Mouse (Mus musculus) WW6 (cell line): ENCODE results near the gene Bcar3.

Experiments
- DNase-seq: peaks from one replicate; pipeline ENCODE4 v3.0.0-alpha.2; 2013; ENCODE audit warnings: low read depth, low spot score

Bcar3 gene

GRCm38 (mm10) chr3:122380776-122381175 is 86.8 kb downstream of the Bcar3 start:
- no peak for DNase-seq

- no peak for DNase-seq
Observed at GRCm38 (mm10) chr3:122381591-122381990, 87.7 kb downstream of the Bcar3 start.

GRCm38 (mm10) chr3:122386444-122386843 is 92.5 kb downstream of the Bcar3 start:
- DNase-seq = no peak

- DNase-seq = no peak
Observed at GRCm38 (mm10) chr3:122387771-122388170, 93.8 kb downstream of the Bcar3 start.

GRCm38 (mm10) chr3:122389972-122390371 is 96.0 kb downstream of the Bcar3 start:
- DNase-seq = no peak

GRCm38 (mm10) chr3:122391098-122391497 is 97.2 kb downstream of the Bcar3 start:
- no peak for DNase-seq

GRCm38 (mm10) chr3:122391816-122392215 is 97.9 kb downstream of the Bcar3 start:
- no peak for DNase-seq

GRCm38 (mm10) chr3:122393411-122393810 is 99.5 kb downstream of the Bcar3 start:
- peak; percentile 66 for DNase-seq

GRCm38 (mm10) chr3:122393836-122394374 is 100.0 kb downstream of the Bcar3 start:
- no peak for DNase-seq

- DNase-seq = no peak
Observed at GRCm38 (mm10) chr3:122396957-122397356, 103.0 kb downstream of the Bcar3 start.

- no peak for DNase-seq
Observed at GRCm38 (mm10) chr3:122397401-122397800, 103.5 kb downstream of the Bcar3 start.

GRCm38 (mm10) chr3:122401011-122401410 is 107.1 kb downstream of the Bcar3 start:
- DNase-seq = no peak

- no peak for DNase-seq
Observed at GRCm38 (mm10) chr3:122402143-122402542, 108.2 kb downstream of the Bcar3 start.

- no peak for DNase-seq
Observed at GRCm38 (mm10) chr3:122403860-122404557, 110.1 kb downstream of the Bcar3 start.

GRCm38 (mm10) chr3:122405203-122405956 is 111.4 kb downstream of the Bcar3 start:
- no peak for DNase-seq

GRCm38 (mm10) chr3:122406416-122406815 is 112.5 kb downstream of the Bcar3 start:
- DNase-seq = no peak

GRCm38 (mm10) chr3:122407757-122408156 is 113.8 kb downstream of the Bcar3 start:
- DNase-seq = no peak

- DNase-seq = no peak
Observed at GRCm38 (mm10) chr3:122408798-122409311, 114.9 kb downstream of the Bcar3 start.

GRCm38 (mm10) chr3:122411590-122411989 is 117.7 kb downstream of the Bcar3 start:
- DNase-seq = no peak

- DNase-seq = no peak
Observed at GRCm38 (mm10) chr3:122413729-122414561, 120.0 kb downstream of the Bcar3 start.

GRCm38 (mm10) chr3:122414868-122415267 is 120.9 kb downstream of the Bcar3 start:
- no peak for DNase-seq

GRCm38 (mm10) chr3:122417466-122417865 is 123.5 kb downstream of the Bcar3 start:
- DNase-seq = no peak
